Mouse (Mus musculus): Measurements from ENCODE around the gene Dgke. TPM values are rescaled to one million over a fixed set of nuclear protein-coding genes. Genes with fewer than 3 reads are reported as not detected.
"Not testable (repeated sequence)": the region's sequence is repeated elsewhere in the genome, so short reads cannot be mapped to it uniquely, and the experiment has no call there.

Gene Dgke
- total RNA-seq, 2 experiments from 2014 or later: 2.6 to 3.1 TPM

GRCm38 (mm10) chr11:89007582-89007981 is 59.1 kb downstream of the Dgke start:
- DNase-seq: no peak
- intact Hi-C loops (cut with DNase I): no loop called here

- DNase-seq: no peak
- intact Hi-C loops (cut with DNase I): no loop called here
These were observed 60.2 kb downstream of the Dgke start for GRCm38 (mm10) chr11:89006404-89006803.

- intact Hi-C loops (cut with DNase I): no loop called here
- no peak for DNase-seq
These were observed 61.2 kb downstream of the Dgke start for GRCm38 (mm10) chr11:89005473-89005872.

DNA sequence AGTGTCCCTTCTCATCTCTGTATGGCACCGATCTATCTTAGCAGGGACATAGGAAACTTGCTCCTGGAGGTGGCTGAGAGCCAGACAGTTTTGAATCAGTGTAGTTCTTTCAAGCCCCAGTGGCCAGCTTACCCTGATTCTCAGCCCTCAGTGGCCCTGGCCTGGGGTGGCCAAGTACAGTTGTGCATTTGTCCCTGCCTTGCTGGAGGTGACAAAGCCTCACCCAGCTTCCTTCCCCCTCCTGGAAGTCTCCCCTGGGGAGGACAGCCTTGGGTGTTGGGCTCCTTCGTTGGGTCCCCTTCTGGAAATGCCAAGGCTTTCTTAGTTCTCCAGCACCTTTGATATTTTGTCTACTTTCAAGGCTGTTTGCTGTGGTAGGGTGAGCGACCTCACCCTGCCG is 62.9 kb downstream of the Dgke start:
- DNase-seq: no peak
- intact Hi-C loops (cut with DNase I): no loop called here

- intact Hi-C loops (cut with DNase I): no loop called here
- DNase-seq: no peak
These were observed 63.6 kb downstream of the Dgke start for GRCm38 (mm10) chr11:89003078-89003477.

GRCm38 (mm10) chr11:89002621-89003020 is 64.0 kb downstream of the Dgke start:
- DNase-seq: no peak
- intact Hi-C loops (cut with DNase I): no loop called here

- no peak for DNase-seq
- intact Hi-C loops (cut with DNase I): no loop called here
These were observed 64.6 kb downstream of the Dgke start for GRCm38 (mm10) chr11:89002068-89002467.

GRCm38 (mm10) chr11:89001569-89001968 is 65.1 kb downstream of the Dgke start:
- intact Hi-C loops (cut with DNase I): no loop called here

GRCm38 (mm10) chr11:89000527-89000819 is 66.2 kb downstream of the Dgke start:
- DNase-seq: no peak
- intact Hi-C loops (cut with DNase I): no loop called here

More at GRCm38 (mm10) chr11:89001569-89001968, 65.1 kb downstream of the Dgke start:
- DNase-seq: no peak

- intact Hi-C loops (cut with DNase I): no loop called here
- no peak for DNase-seq
These were observed 66.7 kb downstream of the Dgke start for GRCm38 (mm10) chr11:88999723-89000526.

DNA sequence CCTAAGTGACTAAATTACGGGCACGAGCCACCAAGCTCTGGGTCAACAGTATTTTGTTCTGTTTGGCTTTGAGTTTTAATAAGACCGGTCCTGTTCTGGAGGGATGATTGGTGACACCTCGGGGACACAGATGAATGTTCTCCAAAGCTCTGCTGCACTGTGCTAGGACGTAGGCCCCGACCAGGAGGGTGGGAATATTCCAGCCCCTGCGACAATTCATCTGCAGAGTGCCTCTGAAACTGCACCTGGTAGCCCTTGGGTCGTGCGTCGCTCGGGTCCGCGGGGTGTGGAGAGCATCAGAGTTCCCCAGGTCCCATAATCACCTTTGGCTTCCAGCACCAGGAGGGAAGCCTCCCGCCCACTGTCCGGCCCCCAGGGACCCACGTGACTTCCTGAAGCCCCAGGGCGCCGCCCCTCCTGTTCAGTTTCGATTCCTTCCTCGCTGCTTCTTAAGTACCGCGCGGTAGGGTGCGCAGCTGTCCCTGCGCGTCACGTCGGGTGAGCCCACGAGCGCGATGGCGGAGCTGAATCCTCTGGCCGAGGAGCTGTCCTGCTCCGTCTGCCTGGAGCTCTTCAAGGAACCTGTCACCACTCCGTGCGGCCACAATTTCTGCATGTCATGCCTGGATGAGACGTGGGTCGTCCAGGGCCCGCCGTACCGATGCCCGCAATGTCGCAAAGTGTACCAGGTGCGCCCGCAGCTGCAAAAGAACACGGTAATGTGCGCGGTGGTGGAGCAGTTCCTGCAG is 67.5 kb downstream of the Dgke start, which contains the start of gene Trim25:
Gene Trim25, plus strand, starts transcription at position 403 of the 749 bp plus-strand sequence.
- DNase-seq: peak; percentile 91
- intact Hi-C loops (cut with DNase I): no loop called here

DNA sequence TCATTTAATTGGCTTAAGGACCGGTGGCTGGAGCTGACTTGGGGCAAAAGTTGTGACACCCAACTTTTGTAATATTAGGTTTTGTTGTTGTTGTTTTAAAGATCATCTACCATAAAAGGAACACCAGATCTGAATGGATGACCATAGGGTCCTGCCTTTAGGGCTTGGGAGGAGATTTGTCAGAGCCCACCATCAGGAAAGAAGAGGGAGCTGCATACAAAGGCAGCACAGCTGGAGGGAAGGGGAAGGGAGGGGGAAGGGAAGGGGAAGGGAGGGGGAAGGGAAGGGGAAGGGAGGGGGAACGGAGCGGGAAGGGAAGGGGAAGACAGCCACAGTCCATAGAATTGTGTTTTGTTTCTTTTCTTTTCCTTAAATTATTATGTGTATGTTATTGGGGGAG is 68.2 kb downstream of the Dgke start:
- no peak for DNase-seq
- intact Hi-C loops (cut with DNase I): no loop called here

DNA sequence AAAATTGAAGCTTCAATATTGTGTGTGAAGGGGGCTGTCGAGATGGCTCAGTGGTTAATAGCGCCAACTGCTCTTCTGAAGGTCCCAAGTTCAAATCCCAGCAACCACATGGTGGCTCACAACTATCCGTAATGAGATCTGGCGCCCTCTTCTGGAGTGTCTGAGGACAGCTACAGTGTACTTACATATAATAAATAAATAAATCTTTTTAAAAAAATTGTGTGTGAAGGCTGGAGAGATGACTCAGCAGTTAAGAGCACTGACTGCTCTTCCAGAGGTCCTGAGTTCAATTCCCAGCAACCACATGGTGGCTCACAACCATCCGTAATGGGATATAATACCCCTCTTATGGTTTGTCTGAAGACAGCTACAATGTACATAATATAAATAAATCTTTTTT is 69.3 kb downstream of the Dgke start:
- intact Hi-C loops (cut with DNase I); DNase-seq: not testable (repeated sequence)

DNA sequence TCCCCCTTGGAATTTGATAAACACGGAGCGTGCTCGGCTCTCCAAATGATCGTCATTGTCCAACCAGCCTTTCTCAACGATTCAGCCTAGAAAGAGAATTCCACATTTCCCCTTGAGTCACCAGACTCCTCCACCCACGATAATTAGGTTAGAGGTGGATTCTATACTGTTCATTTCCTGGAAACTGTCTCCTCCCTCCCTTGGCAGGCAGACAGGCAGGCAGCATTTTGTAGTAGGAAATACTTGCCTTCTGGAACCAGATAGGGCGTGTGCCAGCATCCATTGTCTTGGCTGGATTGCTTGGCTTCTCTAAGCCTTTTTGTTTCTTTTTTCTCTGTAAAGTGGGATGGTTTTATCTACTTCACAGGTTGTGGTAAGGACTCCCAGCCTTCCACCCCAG is 70.2 kb downstream of the Dgke start:
- intact Hi-C loops (cut with DNase I): no loop called here
- DNase-seq: no peak

GRCm38 (mm10) chr11:88995616-88996015 is 71.0 kb downstream of the Dgke start:
- intact Hi-C loops (cut with DNase I): no loop called here
- no peak for DNase-seq

GRCm38 (mm10) chr11:88994492-88994891 is 72.2 kb downstream of the Dgke start:
- intact Hi-C loops (cut with DNase I): no loop called here

GRCm38 (mm10) chr11:88993625-88994024 is 73.0 kb downstream of the Dgke start:
- intact Hi-C loops (cut with DNase I): loop anchor here (2.0 kb wide), 1 partner anchor 45 kb away; no protein-coding TSS in a partner anchor
- DNase-seq: peak in 1 of 2 experiments; percentile 34

More at GRCm38 (mm10) chr11:88994492-88994891, 72.2 kb downstream of the Dgke start:
- no peak for DNase-seq

DNA sequence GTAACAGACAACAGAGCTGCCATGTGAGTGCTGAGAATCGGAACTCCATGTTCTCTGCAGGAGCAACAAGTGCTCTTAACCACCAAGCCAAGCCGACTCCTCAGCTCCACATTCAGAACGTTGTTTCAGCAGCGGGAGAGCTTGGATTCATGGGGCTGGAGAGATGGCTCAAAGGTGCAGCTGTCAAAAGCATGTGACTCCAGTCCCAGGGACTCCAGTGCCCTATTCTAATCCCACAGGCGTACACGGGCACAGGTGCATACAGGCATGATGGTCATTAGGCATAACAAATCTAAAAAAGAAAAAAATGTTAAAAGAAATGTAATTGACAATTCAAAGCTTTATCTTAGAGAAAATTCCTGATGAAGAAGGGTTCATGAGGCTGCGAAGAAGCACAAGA is 73.5 kb downstream of the Dgke start:
- intact Hi-C loops (cut with DNase I): loop anchor here (2.0 kb wide), 1 partner anchor 46 kb away; no protein-coding TSS in a partner anchor

GRCm38 (mm10) chr11:88989530-88989929 is 77.1 kb downstream of the Dgke start:
- no peak for DNase-seq
- intact Hi-C loops (cut with DNase I): no loop called here

More for the DNA sequence above, 73.5 kb downstream of the Dgke start:
- no peak for DNase-seq

- intact Hi-C loops (cut with DNase I): no loop called here
- no peak for DNase-seq
These were observed 77.7 kb downstream of the Dgke start for GRCm38 (mm10) chr11:88988956-88989355.

GRCm38 (mm10) chr11:88986616-88987015 is 80.0 kb downstream of the Dgke start:
- DNase-seq: no peak
- intact Hi-C loops (cut with DNase I): no loop called here

Measured in gastrocnemius, postnatal 36 days (tissue).